Mouse (Mus musculus) heart, adult 8-10 months (tissue): ENCODE data around the gene Rarb. TPM values are rescaled to one million over a fixed set of nuclear protein-coding genes. Genes with fewer than 3 reads are reported as not detected.
A peak's percentile ranks its signal among the peaks of the same experiment; 100 is the strongest.

Source experiments
- DNase-seq: peaks from one replicate; pipeline ENCODE4 v3.0.0; 2022; ENCODE audit warnings: low spot score
- total RNA-seq, 4 experiments: library from RNA; stranded (reverse); gene quantifications; 2 replicates each; pipeline ENCODE4 v1.2.4; 2022

Gene Rarb
- total RNA-seq, 4 experiments from 2014 or later = 15.3 to 18.2 (median 17.3) TPM

GRCm38 (mm10) chr14:16437386-16437785 lies 381.6 kb downstream of the Rarb start:
- DNase-seq = no peak

- DNase-seq = peak; percentile 63
Measured at GRCm38 (mm10) chr14:16434396-16435171, 384.4 kb downstream of the Rarb start.

- DNase-seq = peak; percentile 16
Measured at GRCm38 (mm10) chr14:16433206-16433605, 385.8 kb downstream of the Rarb start.

- DNase-seq = no peak
Measured at GRCm38 (mm10) chr14:16432550-16432949, 386.4 kb downstream of the Rarb start.

- DNase-seq = no peak
Measured at GRCm38 (mm10) chr14:16431941-16432499, 386.9 kb downstream of the Rarb start.

- no peak for DNase-seq
Measured at GRCm38 (mm10) chr14:16427569-16427968, 391.4 kb downstream of the Rarb start.

- no peak for DNase-seq
Measured at GRCm38 (mm10) chr14:16414163-16414562, 404.8 kb downstream of the Rarb start.

GRCm38 (mm10) chr14:16405187-16405586 lies 413.8 kb downstream of the Rarb start:
- no peak for DNase-seq

- DNase-seq = no peak
Measured at GRCm38 (mm10) chr14:16384783-16385182, 434.2 kb downstream of the Rarb start.
